Mouse (Mus musculus): ENCODE results near the gene Tpo.

The Tpo gene

GRCm38 (mm10) chr12:30017131-30017530 is 115.3 kb downstream of the Tpo start:
- no peak for DNase-seq (ENCODE audit: low spot score)

- DNase-seq (ENCODE audit: low spot score) = no peak
Observed at GRCm38 (mm10) chr12:30015501-30015900, 116.9 kb downstream of the Tpo start.

GRCm38 (mm10) chr12:30008741-30009140 is 123.7 kb downstream of the Tpo start:
- DNase-seq (ENCODE audit: low spot score) = no peak

- DNase-seq (ENCODE audit: low spot score) = no peak
Observed at GRCm38 (mm10) chr12:30006586-30006985, 125.8 kb downstream of the Tpo start.

All from c-Kit-positive CD71-positive TER-119-positive erythroid progenitor cells, embryonic 14.5 days (primary cell).